Mouse (Mus musculus) heart, adult 2 months (tissue): ENCODE results near the gene Cmip. TPM values are rescaled to one million over a fixed set of nuclear protein-coding genes. Genes with fewer than 3 reads are reported as not detected.

Experiments used
- DNase-seq, 2 experiments: peaks; one replicate each; pipeline ENCODE4 v3.0.0; 2021
- H3K27ac ChIP-seq: fragments of 200-600 bp; 2 replicates; pipeline ENCODE4 v1.8.1; 2022
- H3K27me3 ChIP-seq: fragments of 200-500 bp; 2 replicates; pipeline ENCODE4 v1.6.1; 2012; ENCODE audit warnings: mild to moderate bottlenecking, low read length, inconsistent platforms, mixed read lengths; ENCODE audit not compliant: control insufficient read depth, insufficient read depth
- H3K36me3 ChIP-seq: fragments of 200-500 bp; 2 replicates; pipeline ENCODE4 v1.6.1; 2012; ENCODE audit warnings: low read length, inconsistent platforms; ENCODE audit not compliant: control insufficient read depth, insufficient read depth
- H3K4me1 ChIP-seq: fragments of 200-500 bp; 2 replicates; pipeline ENCODE4 v1.6.1; 2011; ENCODE audit warnings: low read length; ENCODE audit not compliant: control insufficient read depth, insufficient read depth
- H3K4me3 ChIP-seq: fragments of 200-600 bp; 2 replicates; pipeline ENCODE4 v1.8.1; 2022
- H3K79me2 ChIP-seq: fragments of 200-500 bp; replicated peaks from 2 replicates; pipeline ENCODE4 v1.6.1; 2012; ENCODE audit warnings: mild to moderate bottlenecking, inconsistent platforms, low read length, moderate library complexity, mixed read lengths; ENCODE audit not compliant: control insufficient read depth, insufficient read depth
- H3K9ac ChIP-seq: fragments of 200-500 bp; 2 replicates; pipeline ENCODE4 v1.6.1; 2012; ENCODE audit warnings: low read depth, mild to moderate bottlenecking, control low read depth, inconsistent platforms, low read length, mixed read lengths
- CTCF ChIP-seq: fragments of 200-600 bp; IDR thresholded peaks from 2 replicates; pipeline ENCODE4 v1.8.1; 2022; ENCODE audit warnings: antibody characterized with exemption, mild to moderate bottlenecking, moderate library complexity
- EP300 ChIP-seq: fragments of 200-500 bp; IDR thresholded peaks from 2 replicates; pipeline ENCODE4 v1.6.1; 2011; ENCODE audit warnings: low read depth, low read length, control low read depth; ENCODE audit not compliant: insufficient read depth
- POLR2A ChIP-seq: fragments of 200-500 bp; IDR thresholded peaks from 2 replicates; pipeline ENCODE4 v1.6.1; 2011; ENCODE audit warnings: mild to moderate bottlenecking, low read depth, low read length, control low read depth; ENCODE audit not compliant: insufficient read depth
- WGBS: fragments of 180-500 bp; shearing (Covaris S2); methylation state at CpG from one replicate; pipeline ENCODE4 v1.1.7; 2018; 5-methylcytosine and 5-hydroxymethylcytosine counted together
- intact Hi-C: fragments of 180-260 bp; cut with DNase I; formaldehyde crosslinking; loops from one replicate; pipeline ENCODE4 v1.15.1; 2025
- polyA plus RNA-seq: library from polyadenylated mRNA; depleted of rRNA; stranded (reverse); fragments of >200 nt; gene quantifications from 2 replicates; pipeline ENCODE4 v1.2.3, GENCODE M21; 2012
- total RNA-seq, 2 experiments: library from RNA; stranded (reverse); gene quantifications; 2 replicates each; pipeline ENCODE4 v1.2.3; 2021

The Cmip gene
- total and polyA plus RNA-seq, 3 experiments, result 13.6 to 20.8 (median 20.1) TPM

GRCm38 (mm10) chr8:117475819-117476218, 219.0 kb downstream of the Cmip start:
- TF ChIP-seq CTCF, result no peak
- TF ChIP-seq EP300, result no peak
- TF ChIP-seq POLR2A, result no peak
- 59% methylated on average over 7 of the region's 7 CpGs for WGBS
- DNase-seq, result peak in 1 of 2 experiments; percentile 66
- H3K27me3 ChIP-seq, result no peaks in the 10 kb centered on the region
- no peaks in the 10 kb centered on the region for H3K79me2 ChIP-seq
- intact Hi-C loops, result loop anchor here (1.0 to 5.0 kb wide), 4 partner anchors 91 to 534 kb away; partner anchors contain the start of gene Atmin
- no peak overlapping the region for H3K9ac ChIP-seq
- H3K4me3 ChIP-seq, result no peak overlapping the region
- no peak overlapping the region for H3K27ac ChIP-seq
- no peaks in the 10 kb centered on the region for H3K36me3 ChIP-seq
- no peaks in the 10 kb centered on the region for H3K4me1 ChIP-seq

GRCm38 (mm10) chr8:117478082-117478481, 221.2 kb downstream of the Cmip start:
- H3K27ac ChIP-seq, result no peak overlapping the region
- no peak overlapping the region for H3K9ac ChIP-seq
- intact Hi-C loops, result loop anchor here (5.0 kb wide), 2 partner anchors 89 to 536 kb away; partner anchors contain the start of gene Atmin
- no peaks in the 10 kb centered on the region for H3K36me3 ChIP-seq
- DNase-seq, result no peak
- H3K27me3 ChIP-seq, result no peaks in the 10 kb centered on the region
- TF ChIP-seq CTCF (no peak), EP300 (no peak), POLR2A (no peak)
- no peak overlapping the region for H3K4me3 ChIP-seq
- H3K4me1 ChIP-seq, result no peaks in the 10 kb centered on the region
- H3K79me2 ChIP-seq, result no peaks in the 10 kb centered on the region

GRCm38 (mm10) chr8:117479996-117480395, 223.1 kb downstream of the Cmip start:
- 94% methylated on average over 9 of the region's 9 CpGs for WGBS
- TF ChIP-seq EP300 (no peak), CTCF (no peak), POLR2A (no peak)

GRCm38 (mm10) chr8:117480516-117480915, 223.7 kb downstream of the Cmip start:
- no peaks in the 10 kb centered on the region for H3K79me2 ChIP-seq
- no peak for DNase-seq
- intact Hi-C loops, result no loop called here
- H3K4me1 ChIP-seq, result no peaks in the 10 kb centered on the region
- no peaks in the 10 kb centered on the region for H3K27me3 ChIP-seq
- no peaks in the 10 kb centered on the region for H3K36me3 ChIP-seq
- 76% methylated on average over 5 of the region's 5 CpGs for WGBS
- TF ChIP-seq EP300, result no peak
- TF ChIP-seq POLR2A, result no peak
- no peak for TF ChIP-seq CTCF
- no peak overlapping the region for H3K27ac ChIP-seq
- no peak overlapping the region for H3K4me3 ChIP-seq
- H3K9ac ChIP-seq, result no peak overlapping the region

More at GRCm38 (mm10) chr8:117479996-117480395, 223.1 kb downstream of the Cmip start:
- Histone ChIP-seq H3K4me1 (no peaks in the 10 kb centered on the region), H3K27me3 (no peaks in the 10 kb centered on the region), H3K27ac (no peak overlapping the region), H3K4me3 (no peak overlapping the region), H3K79me2 (no peaks in the 10 kb centered on the region), H3K36me3 (no peaks in the 10 kb centered on the region), H3K9ac (no peak overlapping the region)
- intact Hi-C loops, result loop anchor here (5.0 kb wide), 2 partner anchors 87 to 538 kb away; partner anchors contain the start of gene Atmin
- DNase-seq, result no peak

- 50% methylated on average over 5 of the region's 5 CpGs for WGBS
- Histone ChIP-seq H3K27me3 (no peaks in the 10 kb centered on the region), H3K9ac (no peak overlapping the region), H3K36me3 (no peaks in the 10 kb centered on the region), H3K27ac (no peak overlapping the region), H3K4me3 (no peak overlapping the region), H3K4me1 (no peaks in the 10 kb centered on the region), H3K79me2 (no peaks in the 10 kb centered on the region)
- intact Hi-C loops, result no loop called here
- DNase-seq, result peak; percentile 40 to 61
- TF ChIP-seq EP300 (no peak), POLR2A (no peak), CTCF (no peak)
Observed at GRCm38 (mm10) chr8:117481830-117482229, 225.0 kb downstream of the Cmip start.

GRCm38 (mm10) chr8:117484731-117485130, 227.9 kb downstream of the Cmip start:
- no peak overlapping the region for H3K4me3 ChIP-seq
- no peaks in the 10 kb centered on the region for H3K36me3 ChIP-seq
- TF ChIP-seq POLR2A, result no peak
- no peak for TF ChIP-seq CTCF
- no peak for TF ChIP-seq EP300
- DNase-seq, result no peak
- no peaks in the 10 kb centered on the region for H3K27me3 ChIP-seq
- H3K79me2 ChIP-seq, result no peaks in the 10 kb centered on the region
- intact Hi-C loops, result no loop called here
- WGBS, result 85% methylated on average over 8 of the region's 8 CpGs
- H3K27ac ChIP-seq, result no peak overlapping the region
- no peaks in the 10 kb centered on the region for H3K4me1 ChIP-seq
- no peak overlapping the region for H3K9ac ChIP-seq
